Mouse (Mus musculus): ENCODE results near the gene Rpa2.
A peak's percentile ranks its signal among the peaks of the same experiment; 100 is the strongest.
"Not testable (repeated sequence)": the region's sequence is repeated elsewhere in the genome, so short reads cannot be mapped to it uniquely, and the experiment has no call there.

Gene Rpa2

DNA sequence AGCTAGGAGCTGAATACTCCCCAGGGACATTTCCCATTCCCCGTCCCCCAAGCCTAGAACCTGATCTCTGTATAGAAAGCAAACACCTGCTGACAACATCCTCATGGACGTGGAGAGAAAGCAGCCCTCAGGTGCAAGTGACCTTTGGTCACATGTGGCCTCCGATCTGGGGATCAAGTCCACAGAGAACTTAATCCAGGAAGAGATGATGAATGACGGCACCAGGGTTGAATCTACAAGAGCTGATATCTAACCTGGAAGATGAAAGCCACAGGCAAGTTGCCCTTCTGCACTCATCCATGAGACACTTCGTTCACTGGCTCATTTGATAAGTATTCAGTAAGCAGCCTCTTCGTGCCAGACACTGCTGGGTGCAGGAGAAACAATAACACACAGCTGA is 5.5 kb upstream of the Rpa2 start:
- no peak for DNase-seq (ENCODE audit: low spot score in 2 of 2)

DNA sequence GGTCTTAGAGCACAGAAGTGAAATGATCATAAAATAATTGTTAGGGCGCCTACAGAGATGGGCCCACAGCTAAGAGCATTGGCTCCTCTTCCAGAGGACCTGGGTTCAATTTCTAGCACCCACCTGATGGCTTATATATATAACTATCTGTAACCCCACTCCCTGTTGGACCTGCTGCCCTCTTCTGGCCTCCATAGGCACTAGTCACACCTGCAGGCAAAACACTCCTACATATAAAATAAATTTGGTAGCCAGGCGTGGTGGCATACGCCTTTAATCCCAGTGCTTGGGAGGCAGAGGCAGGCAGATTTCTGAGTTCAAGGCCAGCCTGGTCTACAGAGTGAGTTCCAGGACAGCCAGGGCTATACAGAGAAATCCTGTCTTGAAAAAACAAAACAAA is 5.0 kb upstream of the Rpa2 start:
- not testable (repeated sequence) for DNase-seq (ENCODE audit: low spot score in 2 of 2)

DNA sequence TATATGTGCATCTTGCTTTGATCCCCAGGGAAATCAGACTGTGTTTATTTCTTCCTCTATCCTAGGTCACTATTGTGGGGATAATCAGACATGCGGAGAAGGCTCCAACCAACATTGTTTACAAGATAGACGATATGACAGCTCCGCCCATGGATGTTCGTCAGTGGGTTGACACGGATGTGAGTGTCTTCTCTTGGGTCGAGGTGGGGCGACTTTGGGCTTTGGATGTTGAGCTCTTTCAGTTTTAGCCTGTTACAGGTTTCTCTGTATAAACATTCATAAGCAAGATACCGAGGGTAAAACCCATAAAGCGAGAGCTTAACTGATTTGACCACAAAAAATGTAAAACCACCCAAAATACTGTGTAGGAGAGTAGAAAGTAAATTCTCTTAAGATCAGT is 3.6 kb downstream of the Rpa2 start:
- no peak for DNase-seq (ENCODE audit: low spot score in 2 of 2)

DNA sequence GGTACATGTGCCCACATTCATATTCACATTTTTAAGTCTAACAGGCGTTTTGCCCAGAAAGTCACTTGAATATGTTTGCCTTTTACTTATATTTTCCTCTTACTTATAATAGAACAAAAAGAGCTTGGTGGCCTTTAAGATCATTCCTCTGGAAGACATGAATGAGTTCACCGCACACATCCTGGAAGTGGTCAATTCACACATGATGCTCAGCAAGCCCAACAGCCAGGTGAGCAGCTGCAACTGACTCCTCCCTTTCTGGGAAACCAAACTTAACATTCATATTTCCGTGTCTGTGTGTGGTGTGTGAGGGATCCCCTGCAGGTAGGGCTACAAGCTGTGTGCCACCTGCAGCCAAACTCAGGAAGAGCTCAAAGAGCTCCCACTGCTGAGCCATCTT is 6.8 kb downstream of the Rpa2 start:
- no peak for DNase-seq (ENCODE audit: low spot score in 2 of 2)

DNA sequence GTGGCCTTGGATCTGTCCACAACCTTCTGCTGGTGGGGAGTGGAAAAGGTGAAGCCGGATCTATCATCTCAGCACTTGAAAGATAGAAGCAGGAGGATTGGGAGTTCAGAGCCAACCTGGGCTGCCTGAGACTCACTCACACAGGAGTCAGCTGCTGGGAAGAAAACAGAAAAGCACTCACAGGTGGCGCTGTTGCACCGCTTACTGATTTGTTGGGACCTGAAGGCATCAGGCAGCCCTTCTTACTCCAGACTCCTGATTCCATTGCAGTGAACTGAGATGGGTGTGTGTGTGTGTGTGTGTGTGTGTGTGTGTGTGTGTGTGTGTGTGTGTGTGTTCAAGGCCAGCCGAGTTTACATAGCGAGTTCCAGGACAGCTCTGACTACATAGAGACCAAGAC is 8.6 kb downstream of the Rpa2 start:
- peak; percentile 58 to 72 for DNase-seq (ENCODE audit: low spot score in 2 of 2)

DNA sequence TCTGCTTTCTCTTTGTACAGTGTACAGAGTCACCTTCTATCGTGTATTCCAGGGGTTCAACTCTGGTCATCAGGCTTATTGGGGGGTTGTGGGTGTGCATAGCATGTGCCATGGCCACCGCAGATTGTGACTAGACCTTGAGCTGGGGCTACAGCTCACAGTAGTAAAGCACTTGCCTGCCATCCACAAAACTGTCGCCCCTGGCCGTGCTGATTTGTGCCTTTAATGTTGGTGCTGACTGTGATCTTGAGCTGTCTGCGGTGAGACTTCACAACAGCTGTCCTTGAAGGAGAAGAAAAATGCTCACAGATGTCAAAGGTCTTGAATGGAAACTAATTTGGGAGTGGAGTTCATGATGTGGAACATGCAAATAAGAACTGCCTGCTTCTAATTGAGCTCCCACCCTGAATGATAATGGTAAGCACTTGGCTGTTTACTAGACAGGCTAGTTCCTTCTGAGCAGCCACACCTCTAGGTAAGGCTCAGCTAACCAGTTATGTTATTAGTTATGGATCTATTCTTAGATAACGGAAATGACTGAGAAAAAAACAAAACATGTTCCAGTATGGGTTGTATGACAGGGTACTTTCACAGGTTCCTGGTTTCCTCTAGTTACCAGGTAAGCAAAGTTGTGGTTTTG is 10.6 kb downstream of the Rpa2 start:
- DNase-seq (ENCODE audit: low spot score in 2 of 2) = no peak

DNA sequence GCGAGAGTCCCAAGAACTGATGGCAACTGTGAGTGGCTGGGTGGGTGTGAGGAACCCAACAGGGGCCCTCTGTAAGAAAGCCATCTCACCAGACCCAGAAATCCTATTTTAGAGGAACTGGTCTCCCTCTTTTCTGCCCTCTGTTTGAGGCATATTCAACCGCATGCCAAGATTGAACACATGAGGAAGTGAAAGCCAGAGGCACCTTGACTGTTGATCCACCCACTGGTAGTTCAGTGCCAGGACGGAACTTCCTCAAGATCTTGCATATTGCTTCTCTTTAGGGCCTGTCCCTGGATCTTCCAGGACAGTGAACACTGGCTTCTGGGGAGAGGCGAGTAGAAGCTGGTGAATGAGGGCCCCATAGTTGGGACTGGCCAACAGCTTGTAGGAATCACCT is 12.2 kb downstream of the Rpa2 start:
- DNase-seq (ENCODE audit: low spot score in 2 of 2) = no peak

DNA sequence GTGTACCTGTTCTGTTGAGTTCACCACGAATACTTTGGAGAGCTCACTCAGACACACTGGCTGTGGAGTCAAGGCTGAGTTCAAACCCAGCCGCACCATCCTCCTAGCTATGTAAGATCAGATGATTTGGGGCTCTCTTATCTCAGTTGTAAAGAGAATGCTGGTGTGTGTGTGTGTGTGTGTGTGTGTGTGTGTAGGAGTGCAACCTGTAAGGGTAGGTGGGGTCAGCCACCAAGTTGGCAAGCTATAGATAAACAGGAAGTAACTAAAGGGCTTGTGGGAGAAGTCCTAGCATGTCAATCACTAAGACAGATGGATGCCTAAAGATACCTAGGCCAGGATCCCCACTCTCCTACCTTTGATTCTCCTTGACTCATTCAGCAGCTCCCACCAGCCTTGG is 15.6 kb downstream of the Rpa2 start:
- DNase-seq (ENCODE audit: low spot score in 2 of 2) = no peak

DNA sequence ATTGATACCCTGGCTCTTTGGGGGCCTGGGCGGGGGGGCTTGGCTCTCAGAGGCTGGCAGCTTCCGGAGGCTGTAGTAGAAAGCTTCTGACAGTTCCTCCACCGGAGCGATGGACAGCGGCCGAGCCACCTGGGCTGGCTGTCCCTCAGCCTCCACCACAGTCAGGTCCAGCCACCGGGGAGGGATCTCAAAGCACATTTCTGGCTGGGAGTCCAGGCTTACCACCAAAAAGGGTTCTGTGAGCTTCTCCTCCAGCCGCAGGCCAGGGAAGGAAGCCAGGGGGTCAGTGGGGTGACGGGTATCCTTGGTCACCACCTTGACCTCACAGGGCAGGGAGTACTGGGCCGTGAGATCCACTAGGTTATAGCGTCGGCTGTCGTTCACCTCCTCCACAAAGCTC is 17.1 kb downstream of the Rpa2 start:
- DNase-seq (ENCODE audit: low spot score in 2 of 2) = no peak

DNA sequence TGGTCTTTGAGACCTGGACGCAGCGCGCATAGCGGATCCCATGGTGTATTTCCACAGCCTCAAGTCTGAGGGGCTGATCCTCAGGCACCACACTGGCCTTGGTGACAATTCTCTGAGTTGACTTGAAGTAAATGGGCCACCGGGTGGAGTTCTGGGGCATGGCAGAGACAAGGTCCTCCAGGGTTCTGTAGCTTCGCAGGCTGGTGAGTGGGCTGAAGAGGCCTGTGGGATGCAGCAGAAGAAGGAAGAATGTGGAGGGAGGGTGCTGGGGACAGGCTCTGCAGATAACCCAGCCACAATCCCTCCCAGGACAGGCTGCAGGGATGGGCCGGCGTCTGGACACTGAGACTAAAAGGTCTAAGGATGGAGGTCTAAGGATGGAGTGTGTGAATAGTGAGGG is 21.6 kb downstream of the Rpa2 start:
- DNase-seq (ENCODE audit: low spot score in 2 of 2) = no peak

DNA sequence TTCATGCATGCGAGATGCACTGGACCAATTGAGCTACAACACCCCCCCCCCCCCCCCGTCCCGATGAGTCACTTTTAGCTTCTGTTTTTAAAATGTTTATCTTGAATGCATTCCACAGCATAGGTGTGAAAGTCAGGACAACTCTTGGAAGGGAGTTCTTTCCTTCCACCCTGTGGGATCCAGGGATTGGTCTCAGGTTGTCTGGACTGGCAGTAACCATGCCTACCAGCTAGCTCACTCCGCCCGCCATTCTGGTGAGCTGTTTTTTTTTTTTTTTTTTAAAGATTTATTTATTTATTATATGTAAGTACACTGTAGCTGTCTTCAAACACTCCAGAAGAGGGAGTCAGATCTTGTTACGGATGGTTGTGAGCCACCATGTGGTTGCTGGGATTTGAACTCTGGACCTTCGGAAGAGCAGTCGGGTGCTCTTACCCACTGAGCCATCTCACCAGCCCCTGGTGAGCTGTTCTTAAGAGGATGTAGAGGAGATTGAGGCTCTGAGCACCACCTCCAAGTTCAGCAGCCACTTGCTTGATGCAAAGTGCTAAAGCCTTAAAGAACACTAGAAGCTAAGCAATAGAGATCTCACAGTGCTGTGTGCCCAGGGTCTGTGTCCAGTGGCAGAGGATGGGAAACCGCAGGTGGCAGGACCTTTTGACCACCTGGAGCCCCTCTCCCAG is 25.3 kb downstream of the Rpa2 start:
- not testable (repeated sequence) for DNase-seq (ENCODE audit: low spot score in 2 of 2)

DNA sequence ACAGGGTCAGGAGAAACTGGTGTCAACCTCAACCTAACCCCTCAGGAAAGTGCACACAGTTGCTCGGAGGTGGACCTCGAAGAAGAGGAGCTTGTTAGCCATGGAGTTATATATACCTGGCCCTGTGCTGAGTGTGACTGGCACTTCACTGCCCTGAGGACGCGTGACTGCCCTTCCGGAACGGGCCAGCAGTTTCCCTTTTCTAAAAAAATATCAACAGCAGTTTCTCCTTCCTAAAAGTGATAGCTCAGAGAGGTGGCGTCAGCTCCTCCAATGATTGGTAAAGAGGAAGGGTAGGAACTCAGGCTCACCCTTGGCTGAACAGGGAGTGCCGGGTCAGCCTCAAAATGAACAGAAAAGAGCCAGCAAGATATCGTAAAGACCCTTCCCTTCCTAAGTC is 25.9 kb downstream of the Rpa2 start:
- DNase-seq (ENCODE audit: low spot score in 2 of 2) = no peak

DNA sequence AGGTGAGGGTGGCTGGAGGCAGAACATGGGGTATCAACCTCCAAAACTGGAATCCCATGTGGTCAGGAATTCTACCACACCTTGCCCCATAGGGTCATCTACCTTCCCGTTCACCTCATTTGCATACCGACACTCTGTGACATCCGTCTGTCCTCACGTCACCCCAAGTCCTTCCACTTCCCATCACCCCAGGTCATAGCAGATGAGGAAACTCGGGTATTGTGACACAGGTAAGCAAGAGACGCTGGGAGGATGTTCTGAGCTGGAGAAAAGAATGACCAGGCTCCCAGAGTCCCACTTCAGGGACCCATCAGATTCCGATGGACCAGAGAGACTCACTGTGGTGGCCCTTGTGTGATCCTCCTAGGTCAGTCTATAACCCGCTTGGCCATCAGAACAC is 26.6 kb downstream of the Rpa2 start:
- DNase-seq (ENCODE audit: low spot score in 2 of 2) = no peak

DNA sequence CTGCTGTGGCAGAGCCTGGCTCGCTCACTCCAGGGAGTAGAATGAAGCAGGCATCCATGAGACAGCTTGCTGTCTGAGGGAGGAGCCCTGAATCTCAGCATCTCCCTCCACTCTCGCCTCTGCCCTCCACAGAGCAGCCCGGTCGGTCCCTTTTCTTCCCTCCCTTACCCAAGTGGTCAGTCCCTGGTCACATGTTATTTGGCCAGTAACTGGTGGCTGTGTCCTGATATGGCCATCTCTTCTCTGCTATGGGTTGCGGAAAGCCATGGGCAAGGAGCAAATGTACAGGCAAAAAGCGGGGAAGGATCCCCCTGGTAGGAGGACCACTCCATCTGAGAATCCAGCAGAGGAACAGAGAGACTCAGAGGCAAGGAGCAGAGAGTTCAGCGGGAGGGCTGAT is 27.0 kb downstream of the Rpa2 start:
- no peak for DNase-seq (ENCODE audit: low spot score in 2 of 2)

DNA sequence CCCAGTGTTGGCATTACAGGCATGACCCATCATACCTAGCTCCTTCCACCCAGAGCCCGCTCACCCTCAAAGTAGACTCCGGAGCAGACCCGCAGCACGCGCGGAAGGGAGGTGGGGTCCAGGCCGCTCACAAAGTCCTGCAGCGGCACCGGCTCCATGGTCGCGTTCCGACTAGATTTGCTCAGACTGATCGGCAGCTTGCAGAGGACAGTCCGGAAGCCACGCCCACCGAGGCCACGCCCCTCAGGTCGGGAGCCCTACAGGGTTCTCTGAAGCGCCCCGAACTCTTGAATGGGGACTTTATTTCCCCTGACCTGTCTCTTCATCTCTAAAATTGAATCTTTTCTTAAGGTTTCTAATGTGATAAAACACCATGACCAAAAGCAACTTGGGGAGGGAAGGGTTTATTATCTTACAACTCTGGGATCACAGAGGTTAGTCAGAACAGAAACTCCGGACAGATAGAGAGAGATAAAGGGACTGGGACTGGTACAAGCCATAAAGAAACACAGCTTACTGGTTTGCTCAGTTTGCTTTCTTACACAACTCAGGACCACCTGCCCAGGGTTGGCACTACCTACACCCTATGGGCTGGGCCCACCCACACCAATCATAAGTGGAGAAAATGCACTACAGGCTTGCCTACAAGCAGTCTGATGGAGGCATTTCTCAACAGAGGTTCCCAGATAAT is 28.2 kb downstream of the Rpa2 start, which contains the start of gene Themis2:
TSS of gene Themis2 (minus strand) at position 192 of the 691 bp plus-strand sequence.
- peak; percentile 52 to 78 for DNase-seq (ENCODE audit: low spot score in 2 of 2)

DNA sequence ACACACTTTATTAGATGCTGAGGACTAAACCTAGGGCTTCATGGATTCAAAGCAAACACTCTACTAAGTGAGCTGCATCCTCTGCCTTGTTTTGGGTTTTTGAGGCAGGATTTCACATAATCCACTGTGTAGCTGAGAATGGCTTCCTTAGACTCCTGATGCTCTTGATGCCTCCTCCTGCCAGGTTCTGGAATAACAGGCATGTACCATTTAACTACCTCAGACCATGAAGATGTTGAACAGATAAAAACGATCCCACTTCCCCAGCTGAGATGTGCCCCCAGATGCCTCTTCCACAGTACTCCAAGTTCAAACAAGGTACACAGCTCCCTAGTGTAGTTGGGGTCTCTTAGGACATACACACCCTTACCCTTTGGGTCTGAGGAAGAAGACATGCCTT is 29.3 kb downstream of the Rpa2 start:
- no peak for DNase-seq (ENCODE audit: low spot score in 2 of 2)

DNA sequence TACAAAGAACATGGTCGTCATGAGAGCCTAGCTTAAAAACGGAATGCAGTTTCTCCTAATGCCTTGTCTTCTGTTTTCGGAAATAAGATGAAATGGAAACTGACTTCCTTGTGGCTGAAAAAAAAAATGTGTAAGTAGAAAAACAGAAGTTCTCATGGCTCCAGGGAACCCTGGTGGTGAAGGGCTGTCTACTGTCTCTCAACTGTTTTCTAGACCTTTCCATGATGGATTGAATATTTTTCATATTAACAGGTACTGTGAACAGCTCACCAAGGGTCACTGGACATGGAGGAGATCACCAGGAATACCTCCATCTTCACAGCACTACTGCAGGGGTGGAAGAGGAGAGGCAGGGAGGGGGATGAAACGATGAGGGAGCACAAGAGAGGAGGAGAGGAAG is 29.9 kb downstream of the Rpa2 start:
- no peak for DNase-seq (ENCODE audit: low spot score in 2 of 2)

DNA sequence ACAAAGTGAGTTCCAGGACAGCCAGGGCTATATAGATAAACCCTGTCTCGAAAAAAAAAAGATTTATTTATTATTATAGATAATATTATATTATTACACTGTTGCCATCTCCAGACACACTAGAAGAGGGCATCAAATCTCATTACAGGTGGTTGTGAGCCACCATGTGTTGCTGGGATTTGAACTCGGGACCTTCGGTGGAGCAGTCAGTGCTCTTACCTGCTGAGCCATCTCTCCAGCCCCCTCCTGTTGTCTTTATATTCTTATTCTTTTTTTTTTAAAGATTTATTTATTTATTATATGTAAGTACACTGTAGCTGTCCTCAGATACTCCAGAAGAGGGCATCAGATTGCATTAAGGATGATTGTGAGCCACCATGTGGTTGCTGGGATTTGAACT is 30.5 kb downstream of the Rpa2 start:
- DNase-seq (ENCODE audit: low spot score in 2 of 2) = not testable (repeated sequence)

DNA sequence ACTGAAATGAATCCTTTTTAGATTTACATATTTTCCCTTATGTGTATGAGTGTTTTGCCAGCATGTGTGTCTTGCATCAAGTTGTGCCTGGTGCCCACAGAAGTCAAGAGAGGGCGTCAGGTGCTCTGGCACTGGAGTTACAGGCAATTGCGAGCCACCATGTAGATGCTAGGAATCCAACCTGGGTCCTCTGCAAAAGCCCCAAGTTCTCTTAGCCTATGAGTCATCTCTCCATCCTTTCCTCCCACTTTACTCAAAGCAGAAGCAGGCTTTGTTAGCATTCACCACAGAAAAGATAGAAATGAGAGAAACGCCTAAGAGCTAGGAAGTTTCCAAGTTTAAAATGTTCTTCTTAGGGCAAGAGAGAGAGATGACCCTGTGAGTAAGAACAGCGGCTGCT is 31.7 kb downstream of the Rpa2 start:
- DNase-seq (ENCODE audit: low spot score in 2 of 2) = no peak

DNA sequence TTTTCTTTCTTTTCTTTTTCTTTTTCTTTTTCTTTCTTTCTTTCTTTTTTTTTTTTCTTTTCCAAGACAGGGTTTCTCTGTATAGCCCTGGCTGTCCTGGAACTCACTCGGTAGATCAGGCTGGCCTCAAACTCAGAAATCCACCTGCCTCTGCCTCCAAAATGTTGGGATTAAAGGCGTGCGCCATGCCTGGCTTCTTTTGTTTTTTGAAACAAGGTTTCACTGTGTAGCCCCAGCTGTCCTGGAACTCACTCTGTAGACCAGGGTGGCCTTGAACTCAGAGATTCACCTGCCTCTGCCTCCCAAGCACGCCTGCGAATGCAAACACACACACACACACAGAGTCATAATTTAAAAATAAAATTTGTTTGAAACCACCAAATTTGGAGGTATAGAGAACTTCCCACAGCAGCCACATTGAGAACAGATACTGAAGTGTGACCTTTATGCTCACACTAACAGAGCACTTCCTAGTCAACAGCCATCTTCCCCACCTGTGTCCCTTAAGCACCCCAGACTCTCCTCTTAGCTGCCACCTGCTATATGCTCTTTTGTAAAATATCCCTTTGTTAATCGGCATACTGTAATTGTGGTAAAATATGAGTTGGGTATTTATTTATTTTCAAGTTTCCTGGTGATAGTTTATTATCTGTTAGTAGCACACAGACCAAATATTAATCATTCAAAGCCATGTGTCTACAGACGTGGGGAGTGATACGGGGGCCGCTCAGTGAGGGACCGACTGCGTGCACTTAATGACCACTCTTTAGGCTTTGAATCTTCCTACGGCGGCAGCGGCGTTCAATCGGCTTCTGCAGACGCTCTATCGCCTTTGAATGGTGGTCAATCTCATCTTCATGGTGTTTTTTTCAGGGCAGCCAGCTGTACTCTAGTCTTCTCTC is 33.3 kb downstream of the Rpa2 start:
- DNase-seq (ENCODE audit: low spot score in 2 of 2) = no peak

DNA sequence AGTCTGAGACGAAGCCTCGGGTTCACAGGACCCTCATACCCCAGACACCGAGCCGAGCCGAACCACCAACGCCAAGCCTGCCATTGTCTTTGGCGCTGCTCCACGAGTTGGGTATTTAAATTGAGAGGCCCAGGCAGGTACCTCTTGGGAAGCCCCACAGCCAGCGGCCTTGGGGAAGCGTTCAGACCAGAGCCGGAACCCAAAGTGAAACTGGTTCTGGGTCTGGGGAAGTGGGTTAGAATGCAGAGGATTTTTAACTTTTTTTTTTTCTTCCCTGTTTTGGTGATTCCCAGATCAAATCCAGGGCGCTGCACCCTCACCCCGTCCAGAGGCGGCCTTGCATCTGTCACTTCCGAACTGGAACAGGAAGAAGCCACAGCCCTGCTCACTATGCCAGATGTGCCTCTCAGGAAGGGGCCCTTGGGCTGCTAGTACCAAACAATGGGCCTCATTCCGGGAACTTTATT is 34.1 kb downstream of the Rpa2 start:
- DNase-seq (ENCODE audit: low spot score in 2 of 2) = no peak

DNA sequence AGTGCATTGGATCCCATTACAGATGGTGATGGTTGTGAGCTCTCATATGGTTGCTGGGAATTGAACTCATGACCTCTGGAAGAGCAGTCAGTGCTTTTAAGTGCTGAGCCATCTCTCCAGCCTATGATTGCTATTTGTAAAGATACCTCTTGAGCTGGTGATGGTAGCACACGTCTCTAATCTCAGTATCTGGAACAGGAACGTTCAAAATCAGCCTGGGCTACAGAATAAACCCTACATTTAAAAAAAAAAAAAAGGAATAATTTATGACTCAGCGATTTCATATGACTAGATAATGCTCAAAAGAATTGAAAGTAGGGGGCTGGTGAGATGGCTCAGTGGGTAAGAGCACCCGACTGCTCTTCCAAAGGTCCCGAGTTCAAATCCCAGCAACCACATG is 35.1 kb downstream of the Rpa2 start:
- no peak for DNase-seq (ENCODE audit: low spot score in 2 of 2)

Measured in urinary bladder, postnatal 36 days (tissue).